Mouse (Mus musculus): ENCODE data around the gene Krt24.
"Not testable (repeated sequence)": the region's sequence is repeated elsewhere in the genome, so short reads cannot be mapped to it uniquely, and the experiment has no call there.

Krt24 gene

GRCm38 (mm10) chr11:99250666-99251065 lies 34.4 kb downstream of the Krt24 start:
- no peaks in the 10 kb centered on the region for H3K36me3 ChIP-seq (ENCODE audit: insufficient read depth, low read length)
- H3K27me3 ChIP-seq (ENCODE audit: insufficient read depth, low read length), result no peaks in the 10 kb centered on the region
- TF ChIP-seq CTCF (conservative IDR thresholded peaks at IDR 0.05; ENCODE audit: low read length), result no peak
- no peak for TF ChIP-seq NANOG (IDR thresholded peaks at IDR 0.05; ENCODE audit: borderline replicate concordance, low read length)
- no peak for TF ChIP-seq POU5F1 (IDR thresholded peaks at IDR 0.05; ENCODE audit: borderline replicate concordance, low read length)
- no peak overlapping the region for H3K4me3 ChIP-seq (replicated peaks; ENCODE audit: low read length)
- no peaks in the 10 kb centered on the region for H3K9me3 ChIP-seq (ENCODE audit: low read length)
- peaks cover 32% of the 10 kb centered on the region for H3K4me1 ChIP-seq (replicated peaks; ENCODE audit: low read depth, low read length)

GRCm38 (mm10) chr11:99250241-99250640 lies 34.8 kb downstream of the Krt24 start:
- H3K9me3 ChIP-seq (ENCODE audit: low read length), result no peaks in the 10 kb centered on the region
- H3K4me1 ChIP-seq (replicated peaks; ENCODE audit: low read depth, low read length), result peaks cover 35% of the 10 kb centered on the region
- TF ChIP-seq NANOG (IDR thresholded peaks at IDR 0.05; ENCODE audit: borderline replicate concordance, low read length), result no peak
- TF ChIP-seq POU5F1 (IDR thresholded peaks at IDR 0.05; ENCODE audit: borderline replicate concordance, low read length), result no peak
- H3K27me3 ChIP-seq (ENCODE audit: insufficient read depth, low read length), result no peaks in the 10 kb centered on the region
- no peak overlapping the region for H3K4me3 ChIP-seq (replicated peaks; ENCODE audit: low read length)
- H3K36me3 ChIP-seq (ENCODE audit: insufficient read depth, low read length), result no peaks in the 10 kb centered on the region

- H3K36me3 ChIP-seq (ENCODE audit: insufficient read depth, low read length), result no peaks in the 10 kb centered on the region
- no peaks in the 10 kb centered on the region for H3K9me3 ChIP-seq (ENCODE audit: low read length)
- no peak for TF ChIP-seq POU5F1 (IDR thresholded peaks at IDR 0.05; ENCODE audit: borderline replicate concordance, low read length)
- peak; percentile 85 for TF ChIP-seq CTCF (conservative IDR thresholded peaks at IDR 0.05; ENCODE audit: low read length)
- peaks cover 45% of the 10 kb centered on the region for H3K4me1 ChIP-seq (replicated peaks; ENCODE audit: low read depth, low read length)
- H3K27me3 ChIP-seq (ENCODE audit: insufficient read depth, low read length), result no peaks in the 10 kb centered on the region
- no peak overlapping the region for H3K4me3 ChIP-seq (replicated peaks; ENCODE audit: low read length)
Measured at GRCm38 (mm10) chr11:99249115-99249514, 35.9 kb downstream of the Krt24 start.

- Histone ChIP-seq H3K27me3 (ENCODE audit: insufficient read depth, low read length) (no peaks in the 10 kb centered on the region), H3K4me1 (replicated peaks; ENCODE audit: low read depth, low read length) (peaks cover 54% of the 10 kb centered on the region), H3K9me3 (ENCODE audit: low read length) (no peaks in the 10 kb centered on the region), H3K36me3 (ENCODE audit: insufficient read depth, low read length) (no peaks in the 10 kb centered on the region), H3K4me3 (replicated peaks; ENCODE audit: low read length) (no peak overlapping the region)
- TF ChIP-seq POU5F1 (IDR thresholded peaks at IDR 0.05; ENCODE audit: borderline replicate concordance, low read length) (no peak), NANOG (IDR thresholded peaks at IDR 0.05; ENCODE audit: borderline replicate concordance, low read length) (peak; percentile 34; the same call in 1 of the 2 replicates), CTCF (conservative IDR thresholded peaks at IDR 0.05; ENCODE audit: low read length) (no peak)
Measured at GRCm38 (mm10) chr11:99247916-99248315, 37.1 kb downstream of the Krt24 start.

- not testable (repeated sequence) for H3K27me3 ChIP-seq (ENCODE audit: insufficient read depth, low read length); H3K36me3 ChIP-seq (ENCODE audit: insufficient read depth, low read length); H3K9me3 ChIP-seq (ENCODE audit: low read length)
- Histone ChIP-seq H3K4me1 (replicated peaks; ENCODE audit: low read depth, low read length) (peaks cover 52% of the 10 kb centered on the region), H3K4me3 (replicated peaks; ENCODE audit: low read length) (peak overlapping the region; percentile 42; the same call in 1 of the 2 replicates)
Measured at GRCm38 (mm10) chr11:99244519-99244918, 40.5 kb downstream of the Krt24 start.

- H3K9me3 ChIP-seq (ENCODE audit: low read length), result no peaks in the 10 kb centered on the region
- peak within 1 kb of the TSS; percentile 42 for H3K4me3 ChIP-seq (replicated peaks; ENCODE audit: low read length)
- H3K36me3 ChIP-seq (ENCODE audit: insufficient read depth, low read length), result no peaks in the 10 kb centered on the region
- H3K4me1 ChIP-seq (replicated peaks; ENCODE audit: low read depth, low read length), result peaks cover 52% of the 10 kb centered on the region
- TF ChIP-seq NANOG (IDR thresholded peaks at IDR 0.05; ENCODE audit: borderline replicate concordance, low read length) (no peak), CTCF (conservative IDR thresholded peaks at IDR 0.05; ENCODE audit: low read length) (no peak), POU5F1 (IDR thresholded peaks at IDR 0.05; ENCODE audit: borderline replicate concordance, low read length) (peak; percentile 46; the same call in 1 of the 2 replicates)
- H3K27me3 ChIP-seq (ENCODE audit: insufficient read depth, low read length), result no peaks in the 10 kb centered on the region
Measured at GRCm38 (mm10) chr11:99243820-99244374, 41.2 kb downstream of the Krt24 start, which contains the start of gene Krt222. Gene Krt222 (minus strand): TSS chr11:99244085.

GRCm38 (mm10) chr11:99243200-99243819 lies 41.8 kb downstream of the Krt24 start:
- Histone ChIP-seq H3K9me3 (ENCODE audit: low read length) (no peaks in the 10 kb centered on the region), H3K4me1 (replicated peaks; ENCODE audit: low read depth, low read length) (peaks cover 53% of the 10 kb centered on the region), H3K36me3 (ENCODE audit: insufficient read depth, low read length) (no peaks in the 10 kb centered on the region), H3K4me3 (replicated peaks; ENCODE audit: low read length) (peak overlapping the region; percentile 42), H3K27me3 (ENCODE audit: insufficient read depth, low read length) (no peaks in the 10 kb centered on the region)
- TF ChIP-seq POU5F1 (IDR thresholded peaks at IDR 0.05; ENCODE audit: borderline replicate concordance, low read length), result no peak
- TF ChIP-seq CTCF (conservative IDR thresholded peaks at IDR 0.05; ENCODE audit: low read length), result no peak
- no peak for TF ChIP-seq NANOG (IDR thresholded peaks at IDR 0.05; ENCODE audit: borderline replicate concordance, low read length)

GRCm38 (mm10) chr11:99242056-99242455 lies 43.0 kb downstream of the Krt24 start:
- Histone ChIP-seq H3K4me1 (replicated peaks; ENCODE audit: low read depth, low read length) (peaks cover 41% of the 10 kb centered on the region), H3K4me3 (replicated peaks; ENCODE audit: low read length) (no peak overlapping the region), H3K27me3 (ENCODE audit: insufficient read depth, low read length) (no peaks in the 10 kb centered on the region), H3K9me3 (ENCODE audit: low read length) (no peaks in the 10 kb centered on the region), H3K36me3 (ENCODE audit: insufficient read depth, low read length) (no peaks in the 10 kb centered on the region)
- TF ChIP-seq NANOG (IDR thresholded peaks at IDR 0.05; ENCODE audit: borderline replicate concordance, low read length) (no peak), POU5F1 (IDR thresholded peaks at IDR 0.05; ENCODE audit: borderline replicate concordance, low read length) (no peak), CTCF (conservative IDR thresholded peaks at IDR 0.05; ENCODE audit: low read length) (no peak)

- Histone ChIP-seq H3K4me1 (replicated peaks; ENCODE audit: low read depth, low read length) (peaks cover 14% of the 10 kb centered on the region), H3K27me3 (ENCODE audit: insufficient read depth, low read length) (no peaks in the 10 kb centered on the region), H3K9me3 (ENCODE audit: low read length) (no peaks in the 10 kb centered on the region), H3K4me3 (replicated peaks; ENCODE audit: low read length) (no peak overlapping the region), H3K36me3 (ENCODE audit: insufficient read depth, low read length) (no peaks in the 10 kb centered on the region)
- TF ChIP-seq NANOG (IDR thresholded peaks at IDR 0.05; ENCODE audit: borderline replicate concordance, low read length) (no peak), POU5F1 (IDR thresholded peaks at IDR 0.05; ENCODE audit: borderline replicate concordance, low read length) (no peak), CTCF (conservative IDR thresholded peaks at IDR 0.05; ENCODE audit: low read length) (no peak)
Measured at GRCm38 (mm10) chr11:99238468-99238867, 46.6 kb downstream of the Krt24 start.
